Mouse (Mus musculus) midbrain, embryonic 11.5 days (tissue): ENCODE data around the gene Cdk19. TPM values are rescaled to one million over a fixed set of nuclear protein-coding genes. Genes with fewer than 3 reads are reported as not detected.
"Not testable (repeated sequence)": the region's sequence is repeated elsewhere in the genome, so short reads cannot be mapped to it uniquely, and the experiment has no call there.

Experiments
- ATAC-seq: fragments of 200-750 bp; cut with Nextera tagmentation; 2 replicates; pipeline ENCODE4 v1.8.0; 2017; ENCODE audit warnings: moderate TSS enrichment, moderate library complexity; ENCODE audit not compliant: low FRiP score
- DNase-seq: peaks from one replicate; pipeline ENCODE4 v3.0.0; 2015; ENCODE audit warnings: low spot score; ENCODE audit errors: missing footprints
- H3K27ac ChIP-seq: fragments of 300-500 bp; sonication (generic); 2 replicates; pipeline ENCODE4 v1.5.1; 2014; ENCODE audit warnings: low read depth, low read length
- H3K27me3 ChIP-seq: fragments of 300-500 bp; sonication (generic); 2 replicates; pipeline ENCODE4 v1.6.1; 2014; ENCODE audit warnings: mild to moderate bottlenecking, low read length, moderate library complexity, mixed read lengths; ENCODE audit not compliant: control insufficient read depth, insufficient read depth
- H3K36me3 ChIP-seq: fragments of 300-500 bp; sonication (generic); 2 replicates; pipeline ENCODE4 v1.6.1; 2014; ENCODE audit warnings: mild to moderate bottlenecking, low read length, moderate library complexity, mixed read lengths; ENCODE audit not compliant: control insufficient read depth, insufficient read depth
- H3K4me1 ChIP-seq: fragments of 300-500 bp; sonication (generic); 2 replicates; pipeline ENCODE4 v1.6.1; 2014; ENCODE audit warnings: low read length; ENCODE audit not compliant: control insufficient read depth, insufficient read depth
- H3K4me2 ChIP-seq: fragments of 300-500 bp; sonication (generic); 2 replicates; pipeline ENCODE4 v1.6.1; 2014; ENCODE audit warnings: mild to moderate bottlenecking, moderate library complexity
- H3K4me3 ChIP-seq: fragments of 300-500 bp; sonication (generic); 2 replicates; pipeline ENCODE4 v1.5.1; 2014; ENCODE audit warnings: low read depth, low read length
- H3K9ac ChIP-seq: fragments of 300-500 bp; sonication (generic); 2 replicates; pipeline ENCODE4 v1.6.1; 2014; ENCODE audit warnings: low read length
- H3K9me3 ChIP-seq: fragments of 300-500 bp; sonication (generic); 2 replicates; pipeline ENCODE4 v1.6.1; 2016; ENCODE audit warnings: low read length; ENCODE audit not compliant: control insufficient read depth
- WGBS: fragments of 180-500 bp; shearing (Covaris S2); extraction: QIAGEN DNeasy Blood & Tissue Kit; methylation state at CpG from one replicate; pipeline ENCODE4 v1.1.7; 2014; 5-methylcytosine and 5-hydroxymethylcytosine counted together
- polyA plus RNA-seq: library from polyadenylated mRNA; unstranded; fragments of >200 nt; fragmentation: Nextera tagmentation; extraction: Ambion mirVana; gene quantifications from 2 replicates; pipeline ENCODE4 v1.2.1, GENCODE M21; 2014

Gene Cdk19
- polyA plus RNA-seq, 1 experiment from 2014 or later: 7.3 TPM

- Histone ChIP-seq H3K27me3 (no peaks in the 10 kb centered on the region), H3K9me3 (no peaks in the 10 kb centered on the region), H3K27ac (no peak overlapping the region), H3K4me1 (peaks cover 7% of the 10 kb centered on the region; the same call in 1 of the 2 replicates), H3K4me3 (no peak overlapping the region), H3K9ac (no peak overlapping the region), H3K4me2 (no peak overlapping the region), H3K36me3 (no peaks in the 10 kb centered on the region)
- no peak for DNase-seq
- ATAC-seq: no peak
- 78% methylated on average over 2 of the region's 3 CpGs for WGBS
These were observed 163.4 kb downstream of the Cdk19 start for GRCm38 (mm10) chr10:40502734-40503133.

- H3K9ac ChIP-seq: no peak overlapping the region
- no peaks in the 10 kb centered on the region for H3K9me3 ChIP-seq
- no peaks in the 10 kb centered on the region for H3K4me1 ChIP-seq
- H3K27me3 ChIP-seq: no peaks in the 10 kb centered on the region
- WGBS: 95% methylated on average over 5 of the region's 5 CpGs
- DNase-seq (no peak), ATAC-seq (no peak)
- H3K36me3 ChIP-seq: no peaks in the 10 kb centered on the region
- H3K27ac ChIP-seq: no peak overlapping the region
- H3K4me2 ChIP-seq: no peak overlapping the region
- H3K4me3 ChIP-seq: no peak overlapping the region
These were observed 171.0 kb downstream of the Cdk19 start for GRCm38 (mm10) chr10:40510356-40510755.

- no peak overlapping the region for H3K27ac ChIP-seq
- no peaks in the 10 kb centered on the region for H3K4me1 ChIP-seq
- H3K4me2 ChIP-seq: no peak overlapping the region
- H3K9me3 ChIP-seq: no peaks in the 10 kb centered on the region
- ATAC-seq (no peak), DNase-seq (no peak)
- no peak overlapping the region for H3K4me3 ChIP-seq
- no peaks in the 10 kb centered on the region for H3K36me3 ChIP-seq
- no peak overlapping the region for H3K9ac ChIP-seq
- no peaks in the 10 kb centered on the region for H3K27me3 ChIP-seq
- 91% methylated on average over 8 of the region's 8 CpGs for WGBS
These were observed 171.9 kb downstream of the Cdk19 start for GRCm38 (mm10) chr10:40511221-40511677.

- Histone ChIP-seq H3K9ac (no peak overlapping the region), H3K4me1 (peaks cover 4% of the 10 kb centered on the region; the same call in 1 of the 2 replicates), H3K27me3 (no peaks in the 10 kb centered on the region), H3K4me3 (no peak overlapping the region), H3K36me3 (no peaks in the 10 kb centered on the region), H3K4me2 (no peak overlapping the region), H3K27ac (no peak overlapping the region), H3K9me3 (no peaks in the 10 kb centered on the region)
- DNase-seq: no peak
- ATAC-seq: no peak
- WGBS: 96% methylated on average over 6 of the region's 6 CpGs
These were observed 172.8 kb downstream of the Cdk19 start for GRCm38 (mm10) chr10:40512185-40512584.

GRCm38 (mm10) chr10:40512996-40513395 is 173.6 kb downstream of the Cdk19 start:
- 94% methylated on average over 7 of the region's 7 CpGs for WGBS

GRCm38 (mm10) chr10:40515225-40515681 is 175.9 kb downstream of the Cdk19 start:
- Histone ChIP-seq H3K4me3 (no peak overlapping the region), H3K36me3 (no peaks in the 10 kb centered on the region), H3K27ac (no peak overlapping the region), H3K4me2 (no peak overlapping the region), H3K4me1 (peaks cover 4% of the 10 kb centered on the region; the same call in 1 of the 2 replicates), H3K9me3 (no peaks in the 10 kb centered on the region), H3K27me3 (no peaks in the 10 kb centered on the region), H3K9ac (no peak overlapping the region)
- 89% methylated on average over 5 of the region's 5 CpGs for WGBS
- ATAC-seq: no peak
- DNase-seq: no peak

More at GRCm38 (mm10) chr10:40512996-40513395, 173.6 kb downstream of the Cdk19 start:
- H3K27ac ChIP-seq, ATAC-seq, H3K4me2 ChIP-seq, H3K27me3 ChIP-seq, H3K36me3 ChIP-seq, H3K9me3 ChIP-seq, H3K4me1 ChIP-seq, H3K9ac ChIP-seq, DNase-seq, H3K4me3 ChIP-seq: not testable (repeated sequence)

GRCm38 (mm10) chr10:40516421-40516820 is 177.1 kb downstream of the Cdk19 start:
- Histone ChIP-seq H3K36me3 (no peaks in the 10 kb centered on the region), H3K4me2 (no peak overlapping the region), H3K27me3 (no peaks in the 10 kb centered on the region), H3K27ac (no peak overlapping the region), H3K4me3 (no peak overlapping the region), H3K9ac (0 out of 2 replicates have a peak overlapping the region, but pooled peaks have one; percentile 34), H3K9me3 (no peaks in the 10 kb centered on the region), H3K4me1 (peaks cover 7% of the 10 kb centered on the region; the same call in 1 of the 2 replicates)
- DNase-seq: no peak
- 44% methylated on average over 4 of the region's 4 CpGs for WGBS
- ATAC-seq: peak; percentile 71; the same call in 1 of the 2 replicates

GRCm38 (mm10) chr10:40519586-40519985 is 180.2 kb downstream of the Cdk19 start:
- peaks cover 10% of the 10 kb centered on the region; the same call in 1 of the 2 replicates for H3K4me1 ChIP-seq
- no peak overlapping the region for H3K27ac ChIP-seq
- no peak overlapping the region for H3K9ac ChIP-seq
- 90% methylated on average over 4 of the region's 4 CpGs for WGBS
- DNase-seq: no peak
- H3K4me2 ChIP-seq: no peak overlapping the region
- ATAC-seq: no peak
- no peak overlapping the region for H3K4me3 ChIP-seq
- no peaks in the 10 kb centered on the region for H3K36me3 ChIP-seq
- no peaks in the 10 kb centered on the region for H3K27me3 ChIP-seq
- H3K9me3 ChIP-seq: no peaks in the 10 kb centered on the region

- ATAC-seq: peak; percentile 69
- Histone ChIP-seq H3K4me2 (peak overlapping the region; percentile 12; the same call in 1 of the 2 replicates), H3K27ac (0 out of 2 replicates have a peak overlapping the region, but pooled peaks have one; percentile 7), H3K9me3 (no peaks in the 10 kb centered on the region), H3K4me1 (peaks cover 7% of the 10 kb centered on the region; the same call in 1 of the 2 replicates), H3K9ac (peak overlapping the region; percentile 41; the same call in 1 of the 2 replicates), H3K36me3 (no peaks in the 10 kb centered on the region), H3K27me3 (no peaks in the 10 kb centered on the region), H3K4me3 (no peak overlapping the region)
- WGBS: 14% methylated on average over 12 of the region's 12 CpGs
- peak; percentile 85 for DNase-seq
These were observed 182.2 kb downstream of the Cdk19 start for GRCm38 (mm10) chr10:40521579-40521978.
